Mouse (Mus musculus): Measurements from ENCODE around the gene Hnrnph1.

DNA sequence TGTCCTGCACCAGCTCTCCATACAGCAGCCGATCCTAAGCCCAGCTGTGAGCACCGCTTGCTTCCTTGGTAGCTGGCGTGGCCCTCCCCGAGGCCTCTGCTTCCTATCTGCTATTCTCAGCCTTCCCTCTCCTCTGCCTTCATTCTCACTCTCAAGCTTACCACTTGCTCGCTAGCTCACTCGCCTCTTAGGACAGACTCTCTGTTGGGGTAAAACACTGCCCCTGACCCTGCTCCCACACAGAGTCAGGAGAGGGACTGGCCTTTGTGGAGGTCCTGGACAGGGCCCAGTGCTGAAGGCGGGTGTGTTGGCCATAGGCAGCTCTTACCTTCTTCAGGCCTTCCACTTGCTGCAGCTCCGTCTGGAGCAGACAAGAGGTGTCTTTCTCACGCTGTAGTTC is 20.5 kb downstream of the Hnrnph1 start:
- no peak for TF ChIP-seq CTCF (IDR thresholded peaks at IDR 0.05; ENCODE audit: control insufficient read depth, insufficient read depth, insufficient replicate concordance, low read depth, low read length)
- no peak for TF ChIP-seq POLR2A (IDR thresholded peaks at IDR 0.05; ENCODE audit: control insufficient read depth, low read depth, low read length)
